Mouse (Mus musculus) kidney, adult 8-10 months (tissue): ENCODE data around the gene Immt.

Experiments
- DNase-seq, 2 experiments: peaks; one replicate each; pipeline ENCODE4 v3.0.0; 2022

The Immt gene

GRCm38 (mm10) chr6:71830690-71831580, at the start of gene Immt:
Gene Immt, plus strand, starts transcription at chr6:71831331.
- peak; percentile 97 to 98 for DNase-seq

- no peak for DNase-seq
Measured at GRCm38 (mm10) chr6:71783165-71783564, 48.0 kb upstream of the Immt start.

- DNase-seq = no peak
Measured at GRCm38 (mm10) chr6:71788348-71788747, 42.8 kb upstream of the Immt start.

- DNase-seq = no peak
Measured at GRCm38 (mm10) chr6:71791771-71792170, 39.4 kb upstream of the Immt start.

- no peak for DNase-seq
Measured at GRCm38 (mm10) chr6:71799391-71799790, 31.7 kb upstream of the Immt start.

GRCm38 (mm10) chr6:71801011-71801713, 30.0 kb upstream of the Immt start:
- DNase-seq = no peak

- no peak for DNase-seq
Measured at GRCm38 (mm10) chr6:71801714-71802094, 29.4 kb upstream of the Immt start.

GRCm38 (mm10) chr6:71803609-71804008, 27.5 kb upstream of the Immt start:
- no peak for DNase-seq

- DNase-seq = peak; percentile 23 to 52
Measured at GRCm38 (mm10) chr6:71804061-71804829, 26.9 kb upstream of the Immt start.

GRCm38 (mm10) chr6:71806713-71807112, 24.4 kb upstream of the Immt start:
- no peak for DNase-seq

GRCm38 (mm10) chr6:71809890-71810289, 21.2 kb upstream of the Immt start:
- no peak for DNase-seq

GRCm38 (mm10) chr6:71812820-71813219, 18.3 kb upstream of the Immt start:
- peak in 1 of 2 experiments; percentile 49 for DNase-seq

GRCm38 (mm10) chr6:71819764-71820292, 11.3 kb upstream of the Immt start:
- peak; percentile 57 to 67 for DNase-seq

GRCm38 (mm10) chr6:71823085-71823484, 8.0 kb upstream of the Immt start:
- DNase-seq = no peak

- DNase-seq = peak; percentile 92 to 96
Measured at GRCm38 (mm10) chr6:71823488-71823887, 7.6 kb upstream of the Immt start.

GRCm38 (mm10) chr6:71823961-71824360, 7.2 kb upstream of the Immt start:
- no peak for DNase-seq

GRCm38 (mm10) chr6:71826869-71827268, 4.3 kb upstream of the Immt start, which contains the start of gene Mrpl35:
Gene Mrpl35, minus strand, starts transcription at chr6:71826969.
- DNase-seq = no peak

GRCm38 (mm10) chr6:71829768-71830167, 1.4 kb upstream of the Immt start:
- no peak for DNase-seq

- peak; percentile 98 to 99 for DNase-seq
Measured at GRCm38 (mm10) chr6:71831581-71831960, 440 bp downstream of the Immt start.

GRCm38 (mm10) chr6:71836811-71837210, 5.7 kb downstream of the Immt start:
- DNase-seq = no peak

GRCm38 (mm10) chr6:71839815-71840214, 8.7 kb downstream of the Immt start:
- DNase-seq = no peak

- DNase-seq = no peak
Measured at GRCm38 (mm10) chr6:71840597-71841290, 9.6 kb downstream of the Immt start.
